Mouse (Mus musculus) monocyte, adult 5-6 weeks (primary cell): ENCODE measurements around the gene Dnase2a. TPM values are rescaled to one million over a fixed set of nuclear protein-coding genes. Genes with fewer than 3 reads are reported as not detected.
"Not testable (repeated sequence)": the region's sequence is repeated elsewhere in the genome, so short reads cannot be mapped to it uniquely, and the experiment has no call there.

Experiments used
- ATAC-seq: fragments of 153-309, 156-312 bp; replicated peaks from 2 replicates; pipeline ENCODE4 v1.8.0; 2017; ENCODE audit warnings: mild to moderate bottlenecking; ENCODE audit not compliant: low TSS enrichment, insufficient number of reproducible peaks, severe bottlenecking, poor library complexity, low FRiP score
- total RNA-seq: library from RNA; stranded (forward); fragments of 200-1000, 200-491, 200-594 nt; gene quantifications from 3 replicates; pipeline ENCODE4 v1.2.3, GENCODE M21; 2017

Gene Dnase2a
- total RNA-seq, 1 experiment from 2014 or later = 24.4 TPM

- no peak for ATAC-seq
Observed at GRCm38 (mm10) chr8:84904351-84904750, 4.0 kb upstream of the Dnase2a start.

- no peak for ATAC-seq
Observed at GRCm38 (mm10) chr8:84907037-84907436, 1.3 kb upstream of the Dnase2a start.

GRCm38 (mm10) chr8:84907493-84907892 lies 867 bp upstream of the Dnase2a start:
- ATAC-seq = no peak

- not testable (repeated sequence) for ATAC-seq
Observed at GRCm38 (mm10) chr8:84907979-84908378, 381 bp upstream of the Dnase2a start.

GRCm38 (mm10) chr8:84909162-84909767 lies 905 bp downstream of the Dnase2a start:
- ATAC-seq = no peak

- ATAC-seq = no peak
Observed at GRCm38 (mm10) chr8:84909949-84910348, 1.6 kb downstream of the Dnase2a start.

- ATAC-seq = no peak
Observed at GRCm38 (mm10) chr8:84910551-84910950, 2.2 kb downstream of the Dnase2a start.

GRCm38 (mm10) chr8:84911854-84912253 lies 3.5 kb downstream of the Dnase2a start:
- ATAC-seq = no peak

GRCm38 (mm10) chr8:84912391-84912790 lies 4.0 kb downstream of the Dnase2a start:
- no peak for ATAC-seq

- ATAC-seq = peak; percentile 25
Observed at GRCm38 (mm10) chr8:84912895-84913501, 4.6 kb downstream of the Dnase2a start.

- 0 out of 2 replicates have a peak, but pooled peaks have one; percentile 33 for ATAC-seq
Observed at GRCm38 (mm10) chr8:84913502-84913900, 5.1 kb downstream of the Dnase2a start.

GRCm38 (mm10) chr8:84913960-84914359 lies 5.6 kb downstream of the Dnase2a start:
- ATAC-seq = no peak

GRCm38 (mm10) chr8:84915269-84915668 lies 6.9 kb downstream of the Dnase2a start:
- no peak for ATAC-seq

- no peak for ATAC-seq
Observed at GRCm38 (mm10) chr8:84917781-84918180, 9.4 kb downstream of the Dnase2a start.

- ATAC-seq = no peak
Observed at GRCm38 (mm10) chr8:84918646-84919045, 10.3 kb downstream of the Dnase2a start.

- ATAC-seq = no peak
Observed at GRCm38 (mm10) chr8:84921596-84921995, 13.2 kb downstream of the Dnase2a start.

GRCm38 (mm10) chr8:84925557-84925956 lies 17.2 kb downstream of the Dnase2a start:
- ATAC-seq = no peak

GRCm38 (mm10) chr8:84927513-84927912 lies 19.2 kb downstream of the Dnase2a start:
- ATAC-seq = no peak

- ATAC-seq = peak; percentile 79
Observed at GRCm38 (mm10) chr8:84928456-84929306, 20.3 kb downstream of the Dnase2a start.

GRCm38 (mm10) chr8:84930582-84930981 lies 22.2 kb downstream of the Dnase2a start:
- ATAC-seq = no peak
